Mouse (Mus musculus) E14TG2a.4 (cell line): ENCODE results near the gene Kif12.
A peak's percentile ranks its signal among the peaks of the same experiment; 100 is the strongest.

Experiments
- CTCF ChIP-seq: conservative IDR thresholded peaks from 2 replicates; pipeline ENCODE4 v1.5.1; 2014; ENCODE audit warnings: low read length
- NANOG ChIP-seq: IDR thresholded peaks from 2 replicates; pipeline ENCODE4 v1.6.1; 2014; ENCODE audit warnings: borderline replicate concordance, low read length, mixed read lengths
- POU5F1 ChIP-seq: IDR thresholded peaks from 2 replicates; pipeline ENCODE4 v1.6.1; 2014; ENCODE audit warnings: low read length, borderline replicate concordance

- TF ChIP-seq CTCF, result peak; percentile 47
- TF ChIP-seq NANOG, result no peak
- TF ChIP-seq POU5F1, result no peak
Observed at GRCm38 (mm10) chr4:63215185-63215992, 43.5 kb upstream of the Kif12 start.
